Mouse (Mus musculus) bone marrow macrophage, adult 2 months (primary cell): ENCODE results near the gene Arhgef7.

ENCODE experiments used
- CTCF ChIP-seq: IDR thresholded peaks from 2 replicates; pipeline ENCODE4 v1.5.1; 2012; ENCODE audit warnings: low read depth, mild to moderate bottlenecking, low read length, moderate library complexity
- POLR2A ChIP-seq: IDR thresholded peaks from 2 replicates; pipeline ENCODE4 v1.6.1; 2012; ENCODE audit warnings: mild to moderate bottlenecking, low read depth, low read length, borderline replicate concordance

GRCm38 (mm10) chr8:11737096-11737495, 9.6 kb downstream of the Arhgef7 start:
- TF ChIP-seq POLR2A (no peak), CTCF (no peak)
